Mouse (Mus musculus) forebrain, embryonic 10.5 days (tissue): ENCODE data around the gene Tlk2. TPM values are rescaled to one million over a fixed set of nuclear protein-coding genes. Genes with fewer than 3 reads are reported as not detected.

Experiments used
- DNase-seq: peaks from one replicate; pipeline ENCODE4 v3.0.0-alpha.2; 2017; ENCODE audit warnings: low spot score; ENCODE audit errors: extremely low spot score
- H3K27ac ChIP-seq: fragments of 300-500 bp; sonication (generic); 2 replicates; pipeline ENCODE4 v1.5.1; 2016; ENCODE audit warnings: mild to moderate bottlenecking
- H3K27me3 ChIP-seq: fragments of 300-500 bp; sonication (generic); 2 replicates; pipeline ENCODE4 v1.6.1; 2016; ENCODE audit warnings: mild to moderate bottlenecking; ENCODE audit not compliant: poor library complexity, severe bottlenecking
- H3K36me3 ChIP-seq: fragments of 300-500 bp; sonication (generic); replicated peaks from 2 replicates; pipeline ENCODE4 v1.6.1; 2016; ENCODE audit warnings: mild to moderate bottlenecking, moderate library complexity
- H3K4me1 ChIP-seq: fragments of 300-500 bp; sonication (generic); 2 replicates; pipeline ENCODE4 v1.6.1; 2016
- H3K4me3 ChIP-seq: fragments of 300-500 bp; sonication (generic); 2 replicates; pipeline ENCODE4 v1.5.1; 2016; ENCODE audit warnings: mild to moderate bottlenecking, moderate library complexity
- H3K9me3 ChIP-seq: fragments of 300-500 bp; sonication (generic); 2 replicates; pipeline ENCODE4 v1.6.1; 2016; ENCODE audit warnings: mild to moderate bottlenecking, moderate library complexity
- WGBS: fragments of 180-500 bp; shearing (Covaris S2); methylation state at CpG from one replicate; pipeline ENCODE4 v1.1.7; 2016; 5-methylcytosine and 5-hydroxymethylcytosine counted together
- polyA plus RNA-seq: library from polyadenylated mRNA; unstranded; fragments of >200 nt; fragmentation: Nextera tagmentation; extraction: Ambion mirVana; gene quantifications from 2 replicates; pipeline ENCODE4 v1.2.1, GENCODE M21; 2016

Tlk2 gene
- polyA plus RNA-seq, 1 experiment from 2014 or later: 21.5 TPM

DNA sequence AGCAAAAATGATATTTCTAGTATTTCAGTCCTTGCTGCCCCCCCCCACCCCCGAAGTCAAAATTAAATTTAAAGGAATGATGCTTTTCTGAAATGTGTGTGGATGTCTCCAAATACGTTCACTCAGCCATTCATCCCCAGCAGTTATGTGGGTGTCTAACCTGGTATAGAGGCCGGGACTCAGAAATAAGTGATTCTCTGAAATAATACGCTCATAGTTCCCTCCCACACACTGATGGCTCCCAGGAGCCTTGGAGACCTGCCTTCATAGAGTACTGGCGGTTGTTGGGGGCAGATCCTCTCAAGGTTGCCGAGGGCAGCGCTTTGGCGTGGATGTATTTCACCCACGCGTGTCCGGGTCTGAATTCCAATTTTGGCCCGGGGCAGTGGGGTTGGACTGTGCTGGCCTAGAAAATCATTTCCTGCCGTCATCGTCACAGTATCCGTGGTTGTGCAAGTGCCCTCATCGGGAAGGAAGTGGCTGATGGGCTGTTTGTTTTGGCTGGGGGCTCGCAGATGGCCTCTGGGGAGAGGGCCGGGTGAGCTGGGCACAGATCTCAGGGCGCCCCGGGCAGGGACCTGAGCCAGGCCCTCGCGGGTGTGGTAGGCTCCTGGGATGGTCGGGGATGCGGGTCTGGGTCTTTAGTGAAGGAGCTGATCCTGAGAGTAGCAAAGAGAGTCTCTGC, 132.8 kb downstream of the Tlk2 start:
- 78% methylated on average over 24 of the region's 24 CpGs for WGBS
- Histone ChIP-seq H3K4me1 (peaks cover 63% of the 10 kb centered on the region), H3K36me3 (peaks cover 39% of the 10 kb centered on the region), H3K9me3 (no peaks in the 10 kb centered on the region), H3K27ac (peak overlapping the region; percentile 73), H3K4me3 (no peak overlapping the region), H3K27me3 (no peaks in the 10 kb centered on the region)
- DNase-seq: no peak

DNA sequence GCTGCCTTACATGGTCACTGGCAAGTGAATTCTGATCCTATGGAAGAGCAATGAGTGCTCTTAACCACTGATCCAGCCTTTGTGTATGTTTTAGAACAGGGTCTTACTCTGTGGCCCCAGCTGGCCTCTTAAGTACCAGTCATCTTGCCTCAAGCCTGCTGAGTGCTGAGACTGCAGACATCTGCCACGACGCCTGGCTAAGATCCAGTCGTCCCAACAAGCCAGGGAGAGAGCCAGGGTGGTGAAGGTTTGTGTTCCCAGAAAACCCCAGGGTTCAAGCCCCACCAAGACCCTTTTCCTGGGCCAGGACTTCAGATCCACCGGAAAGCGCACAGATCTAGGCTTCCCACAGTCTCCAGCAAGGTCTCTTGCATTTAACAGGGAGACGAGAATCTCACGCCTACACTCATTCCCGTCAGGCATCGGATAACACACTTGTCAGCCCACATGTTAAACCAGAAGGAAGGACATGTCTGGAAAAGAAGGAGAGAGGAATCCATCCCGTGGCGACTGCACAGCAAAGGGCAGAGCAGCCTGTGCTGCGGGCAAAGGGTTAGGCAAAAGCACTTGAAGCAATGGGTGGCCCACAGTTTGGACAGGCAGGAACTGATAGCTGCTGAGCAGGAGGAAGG, 133.8 kb downstream of the Tlk2 start:
- H3K4me1 ChIP-seq: peaks cover 63% of the 10 kb centered on the region
- H3K9me3 ChIP-seq: no peaks in the 10 kb centered on the region
- WGBS: 61% methylated on average over 12 of the region's 12 CpGs
- H3K36me3 ChIP-seq: peaks cover 31% of the 10 kb centered on the region
- no peak overlapping the region for H3K4me3 ChIP-seq
- peak overlapping the region; percentile 73 for H3K27ac ChIP-seq
- H3K27me3 ChIP-seq: no peaks in the 10 kb centered on the region
- no peak for DNase-seq

DNA sequence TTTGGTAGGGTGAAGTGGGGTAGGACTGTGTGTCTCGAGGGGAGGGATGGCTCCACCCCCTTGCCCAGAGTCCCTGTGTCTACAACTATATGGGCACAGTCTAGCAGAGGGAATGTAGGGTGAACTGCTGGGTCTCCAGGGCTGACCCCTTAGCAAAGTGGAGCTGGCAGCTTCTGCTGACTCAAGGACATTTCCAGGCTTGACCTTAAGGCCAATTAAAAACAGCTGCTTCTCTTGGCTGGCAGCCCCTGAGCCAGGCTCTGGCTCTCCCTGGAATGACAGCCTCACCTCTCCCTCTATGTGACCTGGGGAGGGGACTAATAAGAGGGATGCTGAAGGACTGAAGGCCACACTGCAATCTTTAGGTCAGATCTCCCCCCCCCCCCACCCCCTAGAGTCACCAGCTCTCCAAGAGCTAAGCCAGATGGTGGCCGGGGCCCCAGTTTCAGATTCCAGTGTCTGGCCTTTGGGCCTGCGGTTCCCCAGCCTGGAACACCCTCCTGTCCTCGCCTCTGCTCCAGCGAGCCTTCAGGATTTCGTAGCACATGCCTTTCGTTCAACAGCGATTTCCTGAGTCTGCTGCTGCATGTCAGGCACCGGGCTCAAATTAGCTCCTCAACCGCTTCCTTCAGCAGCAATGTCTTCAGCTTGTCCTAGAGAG, 134.5 kb downstream of the Tlk2 start:
- peak; percentile 49 for DNase-seq
- Histone ChIP-seq H3K9me3 (no peaks in the 10 kb centered on the region), H3K4me1 (peaks cover 63% of the 10 kb centered on the region), H3K4me3 (no peak overlapping the region), H3K27ac (peak overlapping the region; percentile 76), H3K36me3 (peaks cover 26% of the 10 kb centered on the region), H3K27me3 (no peaks in the 10 kb centered on the region)
- 49% methylated on average over 10 of the region's 10 CpGs for WGBS

DNA sequence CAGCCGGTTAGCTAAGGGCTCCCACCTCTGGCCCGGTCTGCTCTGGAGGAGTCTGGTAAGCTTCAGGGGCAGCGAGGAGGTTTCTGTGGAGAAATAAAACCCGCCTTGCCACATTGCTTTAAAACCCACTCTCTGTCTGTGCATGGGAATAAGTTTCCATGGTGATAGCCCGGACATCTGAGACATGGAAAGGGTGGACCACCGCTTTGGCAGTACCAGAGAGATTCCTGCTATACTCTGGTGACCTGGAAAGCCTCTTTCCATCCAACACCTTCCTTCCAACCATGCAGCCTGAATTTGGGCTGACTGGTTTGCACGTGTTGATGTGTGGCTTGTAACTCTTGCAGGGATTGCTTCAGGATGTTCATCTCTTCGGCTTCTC, 135.0 kb downstream of the Tlk2 start:
- Histone ChIP-seq H3K4me3 (no peak overlapping the region), H3K36me3 (peaks cover 26% of the 10 kb centered on the region), H3K4me1 (peaks cover 58% of the 10 kb centered on the region), H3K27me3 (no peaks in the 10 kb centered on the region), H3K27ac (peak overlapping the region; percentile 76), H3K9me3 (no peaks in the 10 kb centered on the region)
- 54% methylated on average over 8 of the region's 8 CpGs for WGBS
- DNase-seq: no peak

DNA sequence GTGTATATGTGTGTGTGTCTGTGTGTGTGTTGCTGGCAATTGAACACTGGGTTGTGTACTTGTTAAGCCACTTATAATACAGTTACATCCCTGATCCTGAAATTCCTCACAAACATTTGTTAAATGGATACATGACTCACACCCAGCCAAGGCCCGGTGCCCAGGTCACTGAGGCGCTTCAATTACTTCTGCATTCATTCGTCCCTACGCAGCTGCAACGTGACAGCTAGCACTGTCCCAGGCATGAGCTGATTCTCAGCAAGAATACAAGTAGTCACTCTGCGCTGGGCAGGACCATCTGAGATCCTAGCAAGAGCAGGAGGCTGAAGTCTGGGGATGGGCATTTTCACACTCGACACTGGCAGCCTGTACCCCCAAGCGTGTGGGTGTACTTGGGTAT, 136.7 kb downstream of the Tlk2 start:
- Histone ChIP-seq H3K4me3 (no peak overlapping the region), H3K27ac (peak overlapping the region; percentile 13), H3K27me3 (no peaks in the 10 kb centered on the region), H3K4me1 (peaks cover 55% of the 10 kb centered on the region), H3K9me3 (0 out of 2 replicates have a peak, but pooled peaks cover 3% of the 10 kb centered on the region), H3K36me3 (peaks cover 25% of the 10 kb centered on the region)
- DNase-seq: no peak
- 86% methylated on average over 8 of the region's 8 CpGs for WGBS

DNA sequence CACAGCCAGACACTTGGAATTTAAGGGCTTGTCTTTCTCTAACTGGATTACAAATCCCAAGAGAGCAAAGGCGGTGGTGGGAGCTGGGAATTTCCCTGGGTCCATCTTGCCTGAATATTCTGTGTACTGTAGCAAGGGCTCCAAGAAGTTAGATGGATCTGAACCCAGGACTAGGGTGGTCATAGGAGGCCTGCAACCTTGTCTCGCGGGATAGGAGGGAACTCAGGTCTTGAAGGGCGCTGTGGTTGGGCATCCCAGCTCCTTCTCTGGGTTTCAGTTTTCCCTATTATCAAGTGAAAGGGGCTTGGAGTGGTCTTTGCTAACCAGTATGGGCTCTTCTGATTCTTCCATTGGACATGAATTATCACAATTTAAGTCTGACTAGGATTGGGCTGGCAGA, 137.5 kb downstream of the Tlk2 start:
- Histone ChIP-seq H3K27me3 (no peaks in the 10 kb centered on the region), H3K9me3 (0 out of 2 replicates have a peak, but pooled peaks cover 3% of the 10 kb centered on the region), H3K4me1 (peaks cover 50% of the 10 kb centered on the region), H3K27ac (peak overlapping the region; percentile 13; the same call in 1 of the 2 replicates), H3K4me3 (no peak overlapping the region), H3K36me3 (peaks cover 30% of the 10 kb centered on the region)
- 96% methylated on average over 4 of the region's 4 CpGs for WGBS
- no peak for DNase-seq

DNA sequence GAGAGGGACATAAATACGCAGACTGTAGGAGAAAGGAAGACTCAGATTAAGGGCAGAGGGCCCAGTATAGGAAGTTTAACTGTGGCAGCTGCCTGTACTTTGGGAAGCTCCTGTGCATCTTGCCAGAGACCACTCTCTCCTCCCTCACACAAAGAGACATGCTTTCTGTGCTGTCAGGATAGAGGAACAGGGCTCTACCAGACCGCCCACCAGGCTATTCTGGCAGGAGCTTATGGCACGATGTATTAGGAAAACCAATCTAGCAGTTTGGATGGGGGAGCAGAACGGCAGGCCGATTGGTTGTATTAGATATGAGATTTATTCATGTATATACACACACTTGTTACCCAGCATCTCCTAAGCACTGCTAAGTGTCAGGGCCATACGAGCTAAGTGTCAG, 139.2 kb downstream of the Tlk2 start:
- DNase-seq: no peak
- Histone ChIP-seq H3K36me3 (peaks cover 31% of the 10 kb centered on the region), H3K9me3 (0 out of 2 replicates have a peak, but pooled peaks cover 3% of the 10 kb centered on the region), H3K4me3 (no peak overlapping the region), H3K27me3 (no peaks in the 10 kb centered on the region), H3K4me1 (peaks cover 34% of the 10 kb centered on the region), H3K27ac (no peak overlapping the region)
- WGBS: 92% methylated on average over 6 of the region's 6 CpGs

DNA sequence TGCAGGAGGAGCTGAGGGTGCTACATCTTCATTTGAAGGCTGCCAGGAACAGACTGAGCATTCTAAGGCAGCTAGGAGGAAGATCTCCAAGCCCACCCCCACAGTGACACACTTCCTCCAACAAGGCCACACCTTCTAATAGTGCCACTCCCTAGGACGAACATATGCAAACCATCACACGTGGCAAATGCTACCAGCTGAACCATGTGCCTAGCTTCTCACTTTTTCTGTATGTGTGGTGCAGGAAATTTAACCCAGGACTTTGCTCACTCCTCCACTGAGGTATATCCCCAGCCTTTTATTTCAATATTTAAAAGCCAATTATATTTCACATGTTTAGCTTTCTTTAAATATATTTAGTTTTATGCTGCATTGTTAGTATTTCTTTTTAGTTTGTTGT, 142.5 kb downstream of the Tlk2 start:
- Histone ChIP-seq H3K27me3 (no peaks in the 10 kb centered on the region), H3K4me3 (no peak overlapping the region), H3K36me3 (peaks cover 29% of the 10 kb centered on the region), H3K4me1 (peaks cover under 1% of the 10 kb centered on the region; the same call in 1 of the 2 replicates), H3K9me3 (0 out of 2 replicates have a peak, but pooled peaks cover 3% of the 10 kb centered on the region), H3K27ac (no peak overlapping the region)
- DNase-seq: no peak
- WGBS: 80% methylated on average over 2 of the region's 2 CpGs

DNA sequence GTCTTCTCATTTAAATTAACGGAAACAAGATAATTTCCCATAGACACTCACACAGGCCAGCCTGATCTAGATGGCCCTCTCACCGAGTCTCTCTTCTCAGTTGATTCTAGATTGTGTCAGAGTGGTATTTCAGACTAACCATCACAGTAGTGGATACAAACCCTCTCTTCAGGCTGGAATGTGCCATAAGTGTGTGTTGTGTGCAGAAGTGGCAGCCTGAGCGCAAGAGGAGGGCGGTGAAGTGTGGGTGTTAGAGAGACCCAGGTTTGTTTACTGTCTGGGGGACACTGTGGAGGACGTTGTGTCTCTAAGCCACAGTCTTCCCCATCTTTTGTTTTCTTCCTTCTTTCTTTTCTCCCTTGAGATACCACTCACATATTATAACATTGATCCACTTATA, 144.9 kb downstream of the Tlk2 start:
- Histone ChIP-seq H3K4me3 (no peak overlapping the region), H3K27ac (no peak overlapping the region), H3K27me3 (no peaks in the 10 kb centered on the region), H3K9me3 (0 out of 2 replicates have a peak, but pooled peaks cover 3% of the 10 kb centered on the region), H3K4me1 (no peaks in the 10 kb centered on the region), H3K36me3 (peaks cover 51% of the 10 kb centered on the region)
- WGBS: 93% methylated on average over 5 of the region's 5 CpGs
- no peak for DNase-seq

DNA sequence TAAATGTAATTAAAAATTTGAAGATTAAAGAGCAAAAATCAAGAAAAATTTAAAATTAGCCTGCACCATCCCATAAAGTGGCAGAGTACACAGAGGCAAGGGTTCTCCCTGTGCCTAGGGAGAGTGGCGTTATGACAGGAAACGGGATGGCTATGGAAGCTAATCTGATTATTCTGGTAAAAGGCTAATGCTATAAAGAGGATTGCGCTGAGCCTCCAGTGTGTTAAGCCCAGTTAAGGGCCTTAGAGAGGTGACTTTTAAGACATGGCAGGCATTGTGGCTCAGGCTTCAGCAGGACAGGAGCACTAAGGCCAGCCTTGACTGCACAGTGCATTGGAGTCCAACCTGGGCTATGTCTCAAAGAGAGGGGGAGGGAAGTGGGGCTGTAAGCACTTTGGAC, 148.5 kb downstream of the Tlk2 start:
- DNase-seq: no peak
- peaks cover 53% of the 10 kb centered on the region for H3K36me3 ChIP-seq
- no peaks in the 10 kb centered on the region for H3K27me3 ChIP-seq
- no peak overlapping the region for H3K27ac ChIP-seq
- no peak overlapping the region for H3K4me3 ChIP-seq
- 78% methylated on average over 3 of the region's 3 CpGs for WGBS
- H3K9me3 ChIP-seq: no peaks in the 10 kb centered on the region
- peaks cover 11% of the 10 kb centered on the region for H3K4me1 ChIP-seq

DNA sequence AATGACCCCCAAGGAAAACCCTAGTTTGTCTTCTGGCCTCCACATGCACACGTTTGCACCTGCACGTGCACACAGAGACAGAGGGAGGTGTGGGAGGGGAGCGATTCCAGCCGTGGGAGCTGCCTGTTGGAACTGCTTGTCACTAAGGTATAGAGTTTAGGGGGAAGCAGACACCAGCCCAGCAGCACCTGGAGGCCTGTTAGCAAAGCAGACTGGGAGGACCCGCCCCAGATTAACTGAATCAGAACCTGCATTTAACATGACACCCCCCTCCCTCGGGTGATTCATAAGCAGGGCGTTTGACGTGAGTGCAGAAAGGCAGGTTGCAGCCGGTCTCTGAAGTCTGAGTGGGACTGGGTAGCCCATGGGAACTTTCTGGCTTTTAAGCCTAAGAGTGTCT, 151.4 kb downstream of the Tlk2 start:
- 78% methylated on average over 9 of the region's 9 CpGs for WGBS
- no peak for DNase-seq
- no peaks in the 10 kb centered on the region for H3K9me3 ChIP-seq
- no peak overlapping the region for H3K27ac ChIP-seq
- H3K4me1 ChIP-seq: peaks cover 16% of the 10 kb centered on the region
- H3K27me3 ChIP-seq: no peaks in the 10 kb centered on the region
- H3K36me3 ChIP-seq: peaks cover 70% of the 10 kb centered on the region
- no peak overlapping the region for H3K4me3 ChIP-seq

DNA sequence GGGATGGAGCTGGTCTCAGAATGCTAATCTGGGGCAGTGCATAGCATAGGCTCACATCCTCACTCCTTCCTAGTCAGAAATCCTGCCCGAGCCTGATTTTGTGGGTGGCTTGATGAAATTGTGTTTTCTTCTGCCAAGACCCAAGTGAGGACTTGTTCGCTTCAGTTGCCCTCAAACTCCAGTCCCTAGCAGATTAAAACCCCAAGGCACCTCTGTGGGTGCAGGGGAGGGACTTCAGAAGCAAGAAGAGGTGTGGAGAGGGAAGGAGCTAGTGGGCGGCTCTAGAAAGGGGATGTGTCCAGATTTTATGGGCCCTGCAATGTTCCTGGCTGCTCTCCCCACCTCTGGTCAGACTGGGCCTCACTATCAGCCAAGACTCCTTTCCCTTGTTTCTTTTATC, 152.5 kb downstream of the Tlk2 start:
- Histone ChIP-seq H3K9me3 (no peaks in the 10 kb centered on the region), H3K4me1 (peaks cover 16% of the 10 kb centered on the region), H3K27me3 (no peaks in the 10 kb centered on the region), H3K4me3 (no peak overlapping the region), H3K36me3 (peaks cover 64% of the 10 kb centered on the region), H3K27ac (no peak overlapping the region)
- no peak for DNase-seq
- WGBS: 81% methylated on average over 3 of the region's 3 CpGs

DNA sequence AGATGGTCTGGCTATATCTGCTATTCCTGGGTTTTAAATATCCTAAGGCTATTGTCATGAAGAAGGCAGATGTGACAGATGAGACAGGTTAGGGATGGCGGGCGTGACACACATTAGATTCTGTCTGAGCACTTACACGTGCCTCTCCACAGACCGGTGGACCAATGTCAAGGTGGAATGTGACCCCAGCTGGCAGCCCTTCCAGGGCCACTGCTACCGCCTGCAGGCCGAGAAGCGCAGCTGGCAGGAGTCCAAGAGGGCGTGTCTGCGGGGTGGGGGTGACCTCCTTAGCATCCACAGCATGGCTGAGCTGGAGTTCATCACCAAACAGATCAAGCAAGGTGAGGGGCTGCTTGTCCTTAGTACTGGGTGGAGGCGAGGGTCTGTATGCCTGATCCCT, 153.1 kb downstream of the Tlk2 start:
- Histone ChIP-seq H3K36me3 (peaks cover 64% of the 10 kb centered on the region), H3K9me3 (no peaks in the 10 kb centered on the region), H3K4me1 (peaks cover 16% of the 10 kb centered on the region), H3K27me3 (no peaks in the 10 kb centered on the region), H3K27ac (no peak overlapping the region), H3K4me3 (no peak overlapping the region)
- WGBS: 70% methylated on average over 10 of the region's 10 CpGs
- no peak for DNase-seq
